Mouse (Mus musculus) ovary, postnatal 36 days (tissue): ENCODE results near the gene Wwtr1.

Experiments
- DNase-seq: peaks from one replicate; pipeline ENCODE4 v3.0.0; 2022; ENCODE audit warnings: low spot score, mixed read lengths

The Wwtr1 gene

DNA sequence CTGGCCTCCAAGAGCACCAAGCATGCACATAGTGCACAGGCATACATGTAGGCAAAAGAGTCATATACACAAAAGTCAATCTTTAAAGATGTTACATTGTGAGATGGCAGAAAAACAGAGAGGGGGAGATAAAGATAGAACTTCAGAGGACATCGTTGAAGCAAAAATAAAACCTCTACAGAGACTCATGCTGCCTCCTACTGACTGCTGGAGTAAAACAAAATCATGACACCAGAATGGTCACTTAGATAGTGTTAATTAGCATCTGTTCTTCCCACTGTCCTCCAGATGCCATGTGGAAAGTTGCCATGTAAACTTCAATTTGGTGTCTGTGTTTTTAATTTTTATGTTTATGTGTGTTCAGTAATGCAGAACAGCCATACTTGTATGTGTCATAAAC lies 127.8 kb downstream of the Wwtr1 start:
- DNase-seq: no peak

DNA sequence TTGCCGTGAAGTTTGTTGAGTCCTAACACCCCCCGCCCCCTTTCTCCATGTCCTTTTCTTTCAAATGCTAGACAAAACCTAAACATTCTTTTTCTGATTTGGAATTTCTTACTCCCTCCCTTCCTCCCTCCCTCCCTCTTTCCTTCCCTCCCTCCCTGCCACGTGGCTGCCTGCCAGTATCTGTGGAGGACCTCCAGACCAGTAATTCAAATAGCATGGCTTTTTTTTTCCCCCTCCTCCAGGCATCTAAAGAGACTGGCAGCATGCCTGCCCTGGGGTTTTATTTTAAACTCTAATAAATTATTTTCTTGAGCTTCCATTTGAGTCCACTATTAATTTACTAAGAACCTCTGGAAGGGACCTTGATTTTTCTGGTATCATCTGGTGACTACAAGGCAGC lies 130.0 kb downstream of the Wwtr1 start:
- DNase-seq: peak; percentile 55

DNA sequence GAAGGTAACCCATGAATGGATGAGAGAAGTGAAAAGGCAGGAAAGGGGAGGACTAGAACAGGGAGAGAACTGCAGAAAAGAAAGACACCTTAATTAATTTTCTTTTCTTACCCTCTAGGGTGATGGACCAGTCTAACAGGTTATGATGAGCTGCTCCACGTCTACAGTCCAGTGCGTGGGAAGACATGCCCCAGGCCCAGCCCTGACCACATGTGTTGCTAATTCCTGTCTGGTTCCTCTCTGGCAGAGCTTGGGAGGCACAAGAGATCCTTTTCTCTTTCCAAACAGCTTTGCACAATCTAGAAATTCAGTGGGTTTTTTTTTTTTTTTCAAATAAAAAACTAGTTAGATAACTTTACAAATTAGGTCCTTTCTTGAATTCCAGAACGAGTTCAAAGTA lies 134.8 kb downstream of the Wwtr1 start:
- no peak for DNase-seq

DNA sequence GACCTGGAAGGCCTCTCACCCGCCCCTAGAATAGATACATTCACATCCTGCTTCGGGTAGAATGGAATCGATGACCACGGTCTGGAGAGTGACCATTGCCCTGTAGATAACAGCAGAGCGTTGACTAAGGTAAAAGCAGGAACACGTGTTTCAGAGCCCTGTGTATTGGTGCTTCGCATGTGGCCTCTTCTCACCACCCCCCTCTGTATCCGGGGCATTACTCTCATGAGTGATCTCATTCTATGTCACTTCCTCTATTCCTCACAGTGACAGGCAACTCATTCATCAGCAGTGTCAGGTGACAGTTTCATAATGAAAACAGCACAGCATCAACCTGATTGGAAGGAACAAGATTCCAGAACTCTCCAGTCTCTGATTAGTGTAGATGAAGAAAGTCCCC lies 140.3 kb downstream of the Wwtr1 start:
- DNase-seq: no peak

DNA sequence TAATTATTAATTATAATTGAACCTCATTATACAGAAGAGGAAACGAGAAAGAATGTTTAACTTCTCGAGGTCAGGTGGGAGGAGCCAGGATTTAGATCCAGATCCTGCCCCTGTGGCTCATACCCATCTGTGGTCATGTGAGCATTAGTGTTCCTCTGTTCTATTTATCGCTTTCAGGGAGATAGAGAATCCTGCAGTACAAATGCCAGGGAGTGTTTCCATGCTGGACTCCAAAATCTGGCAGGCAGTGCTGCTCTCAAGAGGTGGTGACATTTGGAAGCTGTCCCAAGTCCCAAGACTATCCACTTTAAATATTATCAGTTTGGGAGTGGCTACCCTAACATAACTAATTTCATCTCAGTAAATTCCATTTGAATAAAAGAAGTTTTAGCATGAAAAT lies 144.0 kb downstream of the Wwtr1 start:
- DNase-seq: no peak

DNA sequence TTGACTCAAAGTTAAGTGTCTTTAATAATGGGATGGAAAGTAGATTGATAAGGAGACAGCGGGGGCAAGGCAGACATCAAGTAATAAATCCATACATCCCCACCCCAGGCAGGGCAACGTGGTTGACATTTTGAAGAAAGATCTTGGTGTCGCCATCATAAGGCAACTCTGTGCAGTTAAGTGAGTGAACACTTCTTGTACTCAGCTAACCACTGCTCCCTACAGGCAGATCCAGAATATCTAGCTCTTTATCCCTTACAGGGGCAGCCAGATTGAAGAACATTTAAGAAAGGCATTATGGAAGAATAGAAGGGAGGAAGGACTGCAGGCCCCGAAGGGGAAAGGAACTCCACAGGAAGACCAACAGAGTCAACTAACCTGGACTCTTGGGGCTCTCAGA lies 146.2 kb downstream of the Wwtr1 start:
- DNase-seq: no peak

DNA sequence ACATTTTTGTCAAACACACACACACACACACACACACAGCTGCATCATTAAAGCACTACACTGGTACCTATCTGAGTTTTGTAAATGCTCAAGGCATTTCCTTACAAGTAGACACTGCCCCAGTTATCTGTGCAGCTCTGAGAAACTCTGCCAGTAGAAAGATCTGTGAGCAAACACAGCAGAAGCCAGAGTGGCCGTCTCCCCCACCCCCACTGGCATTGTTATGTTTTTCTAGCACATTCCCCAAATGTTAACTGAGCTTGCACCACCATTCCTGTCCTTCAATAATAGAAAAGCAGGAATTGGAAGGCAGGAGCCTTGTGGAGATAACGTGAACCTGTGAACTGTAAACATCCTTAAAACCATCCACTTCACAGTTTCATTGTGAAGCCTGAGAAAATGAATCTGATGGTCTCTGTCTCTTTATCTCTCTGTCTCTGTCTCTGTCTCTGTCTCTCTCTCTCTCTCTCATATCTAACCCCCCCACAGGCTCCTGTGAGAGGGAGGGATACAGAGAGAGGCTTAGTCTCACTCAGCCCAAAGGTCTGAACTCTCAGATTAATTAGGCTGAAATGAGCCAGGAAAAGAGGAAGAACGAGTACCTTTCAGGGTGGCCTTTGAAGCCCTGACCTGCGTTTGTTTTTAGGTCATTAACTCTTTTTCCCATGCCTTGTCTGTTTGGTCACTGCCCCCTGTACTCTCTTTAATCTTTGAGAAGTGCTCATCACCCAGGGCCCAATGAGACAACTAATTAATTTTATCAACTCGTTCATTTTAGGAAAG lies 146.8 kb downstream of the Wwtr1 start:
- peak; percentile 45 for DNase-seq

DNA sequence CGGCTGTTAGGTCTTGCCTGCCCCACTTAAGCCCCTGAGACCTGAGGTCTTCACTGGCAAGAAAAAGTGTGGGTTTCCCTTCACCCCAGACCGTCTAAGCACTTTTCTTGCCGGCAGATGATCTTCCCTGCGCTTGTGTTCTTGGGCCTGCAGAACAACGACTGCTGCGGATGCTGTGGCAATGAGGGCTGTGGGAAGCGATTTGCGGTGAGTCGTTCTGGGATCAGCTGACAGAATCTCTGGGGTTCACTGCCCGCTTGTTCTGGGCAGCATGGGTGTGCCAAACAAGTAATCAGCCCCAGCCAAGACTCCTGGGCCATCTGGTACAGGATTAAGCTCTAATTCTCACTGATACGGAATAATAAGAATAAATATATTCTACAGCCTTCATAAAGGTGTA lies 149.4 kb downstream of the Wwtr1 start:
- no peak for DNase-seq

DNA sequence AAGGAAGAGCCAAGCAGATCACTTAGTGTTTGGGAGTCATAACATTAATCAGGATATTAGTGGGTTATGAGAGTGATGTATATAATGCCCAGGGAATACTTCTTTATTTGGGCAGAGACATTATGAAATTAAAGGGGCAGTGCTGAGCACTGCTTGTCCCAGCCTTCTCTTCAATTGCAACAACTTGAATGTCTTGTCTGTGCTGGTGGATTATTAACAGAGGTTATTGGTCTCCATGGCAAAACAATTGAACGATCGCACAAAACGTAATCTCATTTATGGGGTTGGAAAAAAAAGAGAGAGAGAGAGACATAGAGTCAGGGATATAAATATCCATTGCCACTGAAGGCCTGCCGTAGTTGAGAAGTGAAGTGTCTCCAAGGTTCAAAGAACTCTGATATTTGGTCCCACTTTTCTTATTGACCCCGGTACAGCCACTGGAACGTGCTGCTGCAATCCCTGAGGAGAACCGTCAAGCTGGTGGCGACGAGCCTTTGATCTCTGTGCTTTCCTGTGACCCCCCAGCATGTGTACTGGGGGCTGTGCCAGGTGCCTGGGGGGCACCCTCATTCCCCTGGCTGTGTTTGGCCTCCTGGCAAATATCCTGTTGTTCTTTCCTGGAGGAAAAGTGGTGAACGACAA lies 150.5 kb downstream of the Wwtr1 start, which contains the start of gene Tm4sf4:
Gene Tm4sf4 (plus strand): TSS at position 226 of the 642 bp plus-strand sequence.
- no peak for DNase-seq

DNA sequence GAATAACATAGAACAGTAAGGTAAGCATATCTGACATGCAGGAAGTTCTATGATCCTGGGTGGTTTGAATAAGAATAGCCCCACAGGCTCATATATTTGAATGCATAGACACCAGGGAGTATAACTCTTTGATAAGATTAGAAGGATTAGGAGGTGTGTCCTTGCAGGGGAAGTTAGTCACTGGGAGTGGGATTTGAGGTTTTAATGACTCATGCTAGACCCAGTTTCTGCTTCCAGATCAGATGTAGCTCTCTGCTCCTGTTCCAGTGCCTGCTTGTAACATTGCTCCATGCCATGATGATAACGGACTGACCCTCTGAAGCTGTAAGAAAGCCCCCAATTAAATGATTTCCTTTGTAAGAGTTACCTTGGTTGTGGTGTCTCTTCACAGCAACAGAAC lies 155.1 kb downstream of the Wwtr1 start:
- DNase-seq: no peak

DNA sequence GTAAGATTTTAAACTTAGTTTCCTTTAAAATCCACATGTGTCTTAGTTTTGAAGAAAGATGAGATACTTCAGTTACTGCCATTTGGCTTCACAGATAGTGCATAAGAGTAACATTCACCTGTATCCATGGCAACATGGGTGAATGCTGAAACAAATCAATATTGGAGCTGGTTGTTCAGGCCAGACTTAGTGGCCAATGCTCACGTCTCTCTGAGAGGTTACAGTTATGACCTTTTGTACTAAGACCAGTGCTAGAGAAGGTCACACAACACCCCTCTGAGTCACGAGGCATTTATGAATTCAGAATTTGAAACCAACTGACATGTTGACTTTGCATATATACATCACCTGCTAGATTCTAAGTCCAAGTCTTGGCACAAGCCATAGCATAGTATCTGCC lies 155.5 kb downstream of the Wwtr1 start:
- DNase-seq: no peak

DNA sequence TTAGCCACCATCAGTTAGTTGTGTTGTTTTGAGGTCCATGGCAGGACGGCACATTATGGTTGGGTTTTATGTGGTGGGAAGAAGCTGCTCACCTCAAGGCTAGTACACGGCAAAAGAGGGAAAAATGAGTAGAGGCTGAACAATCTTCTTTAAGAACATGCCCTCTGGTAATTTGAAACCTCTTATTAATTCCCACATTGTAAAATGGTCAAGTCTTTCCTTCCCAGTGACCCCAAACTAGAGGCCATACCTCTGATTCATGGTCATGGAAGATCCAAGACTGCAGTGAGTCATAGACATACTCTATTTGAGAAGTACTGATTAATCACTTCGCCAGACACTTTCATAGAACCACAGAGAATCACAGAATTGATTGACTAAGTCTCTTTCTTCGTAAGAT lies 164.2 kb downstream of the Wwtr1 start:
- no peak for DNase-seq
